Mouse (Mus musculus) liver, embryonic 12.5 days (tissue): ENCODE results near the gene Ncor2. TPM values are rescaled to one million over a fixed set of nuclear protein-coding genes. Genes with fewer than 3 reads are reported as not detected.
A peak's percentile ranks its signal among the peaks of the same experiment; 100 is the strongest.

Experiments used
- ATAC-seq: fragments of 200-750 bp; cut with Nextera tagmentation; 2 replicates; pipeline ENCODE4 v1.8.0; 2017; ENCODE audit warnings: moderate number of reproducible peaks, mild to moderate bottlenecking, moderate library complexity
- H3K27ac ChIP-seq: fragments of 300-500 bp; sonication (generic); 2 replicates; pipeline ENCODE4 v1.5.1; 2016; ENCODE audit warnings: mild to moderate bottlenecking
- H3K27me3 ChIP-seq: fragments of 300-500 bp; sonication (generic); replicated peaks from 2 replicates; pipeline ENCODE4 v1.6.1; 2016; ENCODE audit warnings: mild to moderate bottlenecking, moderate library complexity
- H3K36me3 ChIP-seq: fragments of 300-500 bp; sonication (generic); 2 replicates; pipeline ENCODE4 v1.6.1; 2016; ENCODE audit warnings: mild to moderate bottlenecking, moderate library complexity
- H3K4me1 ChIP-seq: fragments of 300-500 bp; sonication (generic); 2 replicates; pipeline ENCODE4 v1.6.1; 2016
- H3K4me2 ChIP-seq: fragments of 300-500 bp; sonication (generic); 2 replicates; pipeline ENCODE4 v1.6.1; 2016; ENCODE audit warnings: mild to moderate bottlenecking, moderate library complexity
- H3K4me3 ChIP-seq: fragments of 300-500 bp; sonication (generic); 2 replicates; pipeline ENCODE4 v1.5.1; 2016; ENCODE audit warnings: mild to moderate bottlenecking, moderate library complexity
- H3K9ac ChIP-seq: fragments of 300-500 bp; sonication (generic); 2 replicates; pipeline ENCODE4 v1.6.1; 2016; ENCODE audit warnings: mild to moderate bottlenecking, moderate library complexity
- H3K9me3 ChIP-seq: fragments of 300-500 bp; sonication (generic); replicated peaks from 2 replicates; pipeline ENCODE4 v1.6.1; 2016; ENCODE audit warnings: mild to moderate bottlenecking, moderate library complexity
- WGBS: fragments of 180-500 bp; shearing (Covaris S2); methylation state at CpG from one replicate; pipeline ENCODE4 v1.1.7; 2016; ENCODE audit not compliant: insufficient replicate concordance; 5-methylcytosine and 5-hydroxymethylcytosine counted together
- polyA plus RNA-seq: library from polyadenylated mRNA; unstranded; fragments of >200 nt; fragmentation: Nextera tagmentation; extraction: Ambion mirVana; gene quantifications from 2 replicates; pipeline ENCODE4 v1.2.1, GENCODE M21; 2016

The Ncor2 gene
- polyA plus RNA-seq, 1 experiment from 2014 or later: 10.0 TPM

DNA sequence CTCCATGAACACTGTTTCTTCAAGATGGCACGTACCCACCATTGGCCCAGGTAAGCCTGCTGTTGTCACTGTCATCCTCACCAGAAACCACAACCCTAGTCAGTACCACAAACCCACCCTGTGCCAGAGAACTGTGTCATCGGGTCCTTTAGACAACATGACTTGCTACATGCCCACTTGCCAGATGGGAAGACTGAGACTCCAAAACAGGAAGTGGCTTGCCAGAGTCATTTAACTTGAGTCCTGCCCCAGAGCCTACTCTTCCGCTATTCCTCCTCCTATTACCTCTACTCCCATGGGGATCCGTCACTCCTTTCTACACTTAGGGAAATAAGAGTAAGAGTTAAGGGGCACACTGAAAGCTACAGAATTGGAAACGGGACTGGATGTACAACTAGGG lies 39.4 kb downstream of the Ncor2 start:
- H3K9me3 ChIP-seq: no peaks in the 10 kb centered on the region
- WGBS: 79% methylated on average over 5 of the region's 5 CpGs
- peak overlapping the region; percentile 75 for H3K27ac ChIP-seq
- H3K9ac ChIP-seq: no peak overlapping the region
- H3K4me2 ChIP-seq: no peak overlapping the region
- no peaks in the 10 kb centered on the region for H3K36me3 ChIP-seq
- H3K4me1 ChIP-seq: peaks cover 78% of the 10 kb centered on the region
- no peaks in the 10 kb centered on the region for H3K27me3 ChIP-seq
- ATAC-seq: no peak
- H3K4me3 ChIP-seq: no peak overlapping the region

DNA sequence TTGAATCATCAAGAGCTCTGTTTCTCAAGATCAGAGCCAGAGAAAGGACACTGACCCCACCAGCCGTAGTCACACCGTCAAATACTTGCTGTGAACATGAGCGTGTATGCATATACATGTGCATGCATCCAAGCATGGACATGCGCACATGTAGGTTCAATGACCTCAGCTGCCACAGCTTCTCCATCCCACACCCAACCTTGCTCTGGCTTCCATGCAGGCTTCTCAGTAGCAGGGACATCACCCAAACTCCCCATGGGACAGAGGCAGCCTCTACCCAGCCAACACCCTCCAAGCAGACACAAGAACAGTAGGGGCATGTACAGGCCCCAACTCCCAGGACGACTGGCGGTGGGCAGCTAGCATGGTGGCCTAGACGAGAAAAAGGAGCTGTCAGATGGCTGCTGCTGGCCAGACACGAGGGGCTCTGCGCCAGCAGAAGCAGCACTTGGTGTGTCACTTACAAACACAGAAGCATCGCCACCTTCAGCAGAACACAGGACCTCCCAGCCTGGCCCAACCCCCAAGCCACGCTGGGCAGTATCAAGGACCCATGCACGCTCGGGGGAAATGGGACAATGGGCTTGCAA lies 40.1 kb downstream of the Ncor2 start:
- no peak for ATAC-seq
- Histone ChIP-seq H3K4me2 (no peak overlapping the region), H3K9ac (no peak overlapping the region), H3K4me1 (peaks cover 82% of the 10 kb centered on the region), H3K9me3 (no peaks in the 10 kb centered on the region), H3K27ac (no peak overlapping the region), H3K4me3 (no peak overlapping the region), H3K27me3 (no peaks in the 10 kb centered on the region), H3K36me3 (no peaks in the 10 kb centered on the region)
- 84% methylated on average over 13 of the region's 13 CpGs for WGBS

DNA sequence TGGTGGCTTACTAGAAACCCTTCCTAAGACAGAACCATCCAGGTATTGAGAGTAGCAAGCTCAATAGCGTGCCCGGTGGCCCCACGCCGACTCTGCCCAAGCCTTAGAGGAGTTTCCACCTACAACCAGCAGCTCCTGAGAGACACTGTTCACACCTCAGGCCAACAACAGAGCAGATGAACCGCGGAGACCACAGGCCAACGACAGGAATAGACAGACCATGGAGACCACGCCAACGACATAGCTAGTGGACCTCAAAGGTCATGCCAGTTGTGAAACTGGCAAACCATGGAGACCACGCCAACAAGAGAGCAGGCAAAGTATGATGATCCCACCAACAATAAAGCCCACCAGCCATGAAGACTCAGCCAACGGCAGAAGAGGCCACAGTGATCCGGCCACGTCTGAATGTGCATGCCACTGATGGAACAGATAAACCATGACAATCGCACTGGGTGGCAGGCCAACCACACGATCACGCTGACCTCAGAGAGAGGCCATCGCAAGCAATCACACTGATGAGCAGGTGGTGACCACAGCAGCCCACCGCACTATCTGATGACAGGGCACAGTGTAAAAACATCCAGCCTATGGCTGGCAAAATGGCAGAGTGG lies 41.2 kb downstream of the Ncor2 start:
- no peaks in the 10 kb centered on the region for H3K27me3 ChIP-seq
- no peaks in the 10 kb centered on the region for H3K36me3 ChIP-seq
- 68% methylated on average over 18 of the region's 18 CpGs for WGBS
- no peak overlapping the region for H3K27ac ChIP-seq
- no peak overlapping the region for H3K9ac ChIP-seq
- no peak overlapping the region for H3K4me2 ChIP-seq
- H3K9me3 ChIP-seq: no peaks in the 10 kb centered on the region
- H3K4me3 ChIP-seq: no peak overlapping the region
- H3K4me1 ChIP-seq: peaks cover 73% of the 10 kb centered on the region
- no peak for ATAC-seq

DNA sequence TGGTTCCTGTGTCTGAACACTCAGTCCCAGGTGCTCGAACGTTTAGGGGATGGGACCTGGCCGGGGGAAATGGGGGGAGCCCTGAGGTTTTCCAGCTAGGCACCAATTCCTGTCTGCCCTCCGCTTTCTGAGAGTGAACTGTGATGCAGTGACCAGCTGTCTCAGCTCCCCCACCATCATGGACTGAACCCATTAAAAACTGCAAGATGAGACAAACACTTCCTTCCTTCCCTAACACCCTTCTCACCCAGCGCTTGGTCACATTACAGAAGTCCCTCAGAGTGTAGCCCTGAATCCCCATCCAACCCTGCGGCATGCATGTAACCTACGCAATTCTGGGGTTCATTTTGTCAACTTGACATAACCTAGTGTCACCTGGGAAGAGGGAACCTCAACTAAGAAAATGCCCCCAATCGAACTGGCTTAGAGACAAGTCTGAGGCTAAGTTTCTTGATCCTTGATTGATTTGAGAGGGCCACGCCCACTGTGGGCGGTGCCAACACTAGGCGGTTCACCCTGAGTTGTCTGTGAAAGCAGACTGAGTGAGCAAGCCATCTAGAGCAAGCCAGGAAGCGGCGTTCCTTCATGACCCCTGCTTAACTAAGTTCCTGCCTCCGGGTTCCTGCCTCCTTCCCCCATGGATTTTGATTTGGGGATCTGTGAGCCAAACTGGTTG lies 41.9 kb downstream of the Ncor2 start:
- Histone ChIP-seq H3K4me1 (peaks cover 75% of the 10 kb centered on the region), H3K36me3 (no peaks in the 10 kb centered on the region), H3K9me3 (no peaks in the 10 kb centered on the region), H3K27me3 (no peaks in the 10 kb centered on the region), H3K9ac (no peak overlapping the region), H3K4me2 (no peak overlapping the region), H3K27ac (no peak overlapping the region), H3K4me3 (no peak overlapping the region)
- 31% methylated on average over 14 of the region's 14 CpGs for WGBS
- no peak for ATAC-seq

DNA sequence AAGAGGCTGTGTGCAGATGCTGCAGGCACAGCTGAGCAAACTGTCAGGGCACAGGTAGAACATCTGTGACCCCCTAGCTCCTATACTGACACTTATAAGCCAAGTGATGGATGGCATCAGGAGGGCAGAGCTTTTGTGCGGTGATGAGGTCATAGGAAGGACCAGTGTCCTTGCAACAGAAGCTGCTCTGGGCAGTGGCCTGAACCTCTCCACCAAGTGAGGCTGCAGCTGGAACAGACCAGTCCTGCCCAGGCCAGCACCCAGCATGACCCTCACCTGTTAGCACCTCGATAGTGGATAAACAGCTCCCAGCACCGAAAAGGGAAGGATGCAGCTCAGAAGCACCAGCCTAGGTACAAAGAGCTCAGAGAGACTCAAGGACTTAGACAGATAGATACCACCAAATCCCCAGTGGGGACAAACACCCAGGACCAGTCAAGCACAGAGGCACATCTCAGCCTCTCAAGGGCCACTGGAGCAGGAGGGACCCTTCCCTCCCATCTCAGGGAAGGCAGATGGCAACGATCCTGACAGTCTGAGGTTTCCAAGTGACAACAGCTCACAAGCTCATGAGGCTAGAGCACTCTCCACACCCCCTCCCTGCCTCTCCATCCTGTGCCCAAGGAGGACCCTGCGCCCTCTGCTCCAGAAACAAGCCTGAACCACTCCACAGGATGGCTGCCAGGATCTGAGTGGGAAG lies 42.6 kb downstream of the Ncor2 start:
- H3K4me1 ChIP-seq: peaks cover 75% of the 10 kb centered on the region
- H3K36me3 ChIP-seq: no peaks in the 10 kb centered on the region
- WGBS: 64% methylated on average over 5 of the region's 5 CpGs
- H3K27me3 ChIP-seq: no peaks in the 10 kb centered on the region
- H3K27ac ChIP-seq: no peak overlapping the region
- H3K4me2 ChIP-seq: no peak overlapping the region
- H3K9me3 ChIP-seq: no peaks in the 10 kb centered on the region
- H3K9ac ChIP-seq: no peak overlapping the region
- H3K4me3 ChIP-seq: no peak overlapping the region
- ATAC-seq: no peak

DNA sequence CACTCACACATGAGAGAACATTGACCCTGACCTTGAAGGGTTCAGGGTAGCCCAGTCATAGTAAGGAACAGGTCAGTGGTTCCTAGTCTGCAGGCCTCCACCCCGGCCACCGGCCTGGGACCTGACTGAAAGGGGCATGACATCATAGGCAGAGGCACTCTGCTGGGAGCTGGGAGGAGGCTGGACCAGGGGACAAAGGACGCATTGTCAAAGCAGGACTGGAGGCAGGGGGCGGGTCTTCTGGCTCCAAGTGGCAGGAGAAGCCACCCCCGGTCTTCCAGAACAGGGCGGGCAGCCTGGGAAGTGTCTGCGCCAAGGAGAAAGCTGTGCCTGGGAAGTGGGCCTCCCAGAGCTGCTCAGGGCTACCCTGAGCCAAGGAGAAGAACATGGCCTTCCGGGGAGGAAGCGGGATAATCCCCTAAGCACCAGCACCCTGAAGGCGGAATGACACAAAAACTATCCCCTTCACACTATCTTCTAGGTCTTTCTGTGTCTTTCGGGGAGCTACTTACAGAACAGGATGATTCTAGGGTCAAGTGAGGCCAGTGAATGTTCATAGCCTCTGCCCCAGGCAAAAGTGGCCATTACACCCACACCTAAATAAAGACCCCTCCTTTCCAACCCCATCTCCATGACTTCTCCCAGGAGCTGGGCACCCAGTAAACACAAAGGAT lies 44.1 kb downstream of the Ncor2 start:
- H3K27me3 ChIP-seq: no peaks in the 10 kb centered on the region
- H3K36me3 ChIP-seq: no peaks in the 10 kb centered on the region
- H3K4me3 ChIP-seq: no peak overlapping the region
- ATAC-seq: peak; percentile 44
- no peak overlapping the region for H3K4me2 ChIP-seq
- H3K4me1 ChIP-seq: peaks cover 75% of the 10 kb centered on the region
- H3K27ac ChIP-seq: no peak overlapping the region
- no peak overlapping the region for H3K9ac ChIP-seq
- H3K9me3 ChIP-seq: no peaks in the 10 kb centered on the region
- 45% methylated on average over 11 of the region's 11 CpGs for WGBS

DNA sequence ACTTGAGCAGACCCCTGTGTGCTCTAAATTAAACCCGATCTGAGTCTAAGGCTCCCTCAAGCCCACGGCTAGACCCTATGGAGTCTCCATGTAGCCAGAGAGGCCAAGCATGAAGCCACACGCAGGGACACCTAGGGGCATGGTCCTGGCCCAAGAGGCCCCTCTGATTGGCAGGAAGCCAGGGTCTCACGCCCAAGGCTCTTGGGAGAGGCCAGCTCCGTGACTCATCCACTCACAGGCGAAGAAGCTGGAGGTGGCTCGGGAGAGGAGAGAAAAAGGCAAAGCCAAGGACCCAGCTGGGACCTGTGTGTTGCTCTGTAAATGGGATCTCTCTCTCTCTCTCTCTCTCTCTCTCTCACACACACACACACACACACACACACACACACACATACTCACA lies 44.6 kb downstream of the Ncor2 start:
- no peak overlapping the region for H3K4me3 ChIP-seq
- no peaks in the 10 kb centered on the region for H3K9me3 ChIP-seq
- no peak overlapping the region for H3K27ac ChIP-seq
- 57% methylated on average over 7 of the region's 7 CpGs for WGBS
- ATAC-seq: no peak
- peaks cover 77% of the 10 kb centered on the region for H3K4me1 ChIP-seq
- no peak overlapping the region for H3K9ac ChIP-seq
- H3K4me2 ChIP-seq: no peak overlapping the region
- no peaks in the 10 kb centered on the region for H3K27me3 ChIP-seq
- H3K36me3 ChIP-seq: no peaks in the 10 kb centered on the region

DNA sequence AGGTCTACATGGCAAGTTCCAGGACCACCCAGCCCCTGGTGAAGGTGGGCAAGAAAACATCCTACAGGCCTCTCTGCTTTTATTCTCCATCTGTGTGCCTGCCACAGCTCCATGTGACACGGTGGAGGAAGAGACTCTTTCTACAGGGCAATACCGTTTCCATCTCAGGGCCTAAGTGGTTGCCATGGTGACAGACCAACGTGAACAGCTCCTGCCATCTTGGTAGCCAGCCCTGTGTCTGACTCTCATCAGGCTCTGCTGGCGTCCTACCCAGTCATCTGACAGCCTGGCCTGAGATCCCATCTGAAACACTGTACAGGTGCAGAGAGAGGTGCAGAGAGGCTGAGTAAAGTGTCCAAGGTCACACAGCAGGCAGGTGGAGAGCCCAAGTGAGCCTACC lies 45.4 kb downstream of the Ncor2 start:
- no peak overlapping the region for H3K4me2 ChIP-seq
- no peak for ATAC-seq
- no peaks in the 10 kb centered on the region for H3K36me3 ChIP-seq
- WGBS: 64% methylated on average over 4 of the region's 4 CpGs
- H3K9ac ChIP-seq: no peak overlapping the region
- H3K27ac ChIP-seq: no peak overlapping the region
- no peak overlapping the region for H3K4me3 ChIP-seq
- peaks cover 77% of the 10 kb centered on the region for H3K4me1 ChIP-seq
- no peaks in the 10 kb centered on the region for H3K9me3 ChIP-seq
- H3K27me3 ChIP-seq: no peaks in the 10 kb centered on the region

DNA sequence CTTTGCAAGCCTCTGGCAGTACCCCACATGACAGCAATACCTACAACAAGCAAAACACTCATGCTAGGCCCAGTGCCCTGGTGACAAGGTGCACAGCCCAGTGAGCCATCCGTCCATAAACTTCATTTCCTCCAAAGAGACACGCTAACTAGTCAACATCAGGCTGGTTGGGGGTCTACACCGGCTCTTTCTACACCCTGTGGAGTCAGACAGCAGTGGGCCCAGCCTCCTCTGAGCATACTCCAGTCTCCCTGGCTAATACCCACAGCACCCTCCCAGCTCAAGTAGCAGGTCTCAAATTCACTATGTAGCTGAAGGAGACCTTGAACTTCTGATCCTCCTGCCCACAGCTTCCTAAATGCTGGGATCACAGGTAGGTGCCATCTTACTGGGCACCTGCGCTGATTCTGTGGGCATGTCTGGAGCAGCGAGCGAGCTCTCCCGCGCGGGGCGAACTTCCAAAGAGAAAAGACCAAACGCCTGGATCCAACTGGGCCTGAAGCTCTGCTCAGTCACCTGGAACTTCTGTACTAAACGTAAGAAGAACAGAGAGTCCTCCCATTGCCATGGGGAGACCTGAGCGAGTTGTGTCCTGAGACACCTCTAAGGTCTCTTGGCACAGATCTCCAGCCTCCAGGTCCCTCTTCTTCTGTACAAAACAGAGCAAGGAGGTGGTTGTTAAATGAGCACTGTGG lies 46.3 kb downstream of the Ncor2 start:
- Histone ChIP-seq H3K4me3 (no peak overlapping the region), H3K4me2 (no peak overlapping the region), H3K27me3 (no peaks in the 10 kb centered on the region), H3K36me3 (no peaks in the 10 kb centered on the region), H3K4me1 (peaks cover 75% of the 10 kb centered on the region), H3K27ac (no peak overlapping the region), H3K9ac (no peak overlapping the region), H3K9me3 (no peaks in the 10 kb centered on the region)
- no peak for ATAC-seq
- whole genome bisulfite sequencing: 85% methylated on average over 13 of the region's 13 CpGs

DNA sequence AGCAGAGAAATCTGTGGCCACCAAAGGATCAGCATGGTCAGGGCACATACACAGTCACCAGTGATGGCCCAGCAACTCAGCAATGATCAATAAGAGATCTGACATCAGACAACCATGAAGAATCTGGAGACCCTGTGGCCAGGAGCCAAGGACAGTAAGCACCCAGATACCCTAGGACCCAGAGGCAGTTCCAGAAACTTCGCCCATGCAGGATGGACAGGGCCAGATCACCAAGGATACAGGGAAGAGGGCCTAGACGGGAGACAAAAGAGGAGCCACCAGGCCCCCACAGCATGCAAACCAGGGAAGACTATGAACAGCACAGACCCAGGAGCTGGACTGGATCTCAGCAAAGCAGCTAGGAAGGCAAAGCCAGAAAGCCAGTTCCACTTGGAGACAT lies 47.0 kb downstream of the Ncor2 start:
- peaks cover 72% of the 10 kb centered on the region for H3K4me1 ChIP-seq

DNA sequence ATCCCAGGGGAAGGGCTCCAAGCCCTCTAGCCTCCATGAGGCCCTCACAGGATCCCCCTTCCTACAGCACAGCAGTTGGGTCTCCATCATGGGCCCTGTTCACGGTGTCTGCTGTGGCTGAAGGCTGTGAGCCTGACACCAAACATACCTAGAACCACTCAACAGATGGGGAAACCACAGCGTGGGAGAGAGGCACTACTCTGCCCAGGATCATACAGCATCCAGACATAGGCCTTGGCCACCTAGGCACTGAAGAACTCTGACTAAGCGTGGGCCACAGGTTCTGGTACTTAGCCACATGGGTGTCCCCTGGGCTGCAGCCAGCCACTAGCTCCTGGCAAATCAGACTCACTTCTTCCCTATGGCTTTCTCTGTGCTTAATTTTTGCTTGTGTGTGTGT lies 48.6 kb downstream of the Ncor2 start:
- WGBS: 72% methylated on average over 3 of the region's 3 CpGs
- H3K9me3 ChIP-seq: no peaks in the 10 kb centered on the region
- no peak for ATAC-seq
- no peak overlapping the region for H3K4me2 ChIP-seq
- no peak overlapping the region for H3K27ac ChIP-seq
- no peaks in the 10 kb centered on the region for H3K27me3 ChIP-seq
- peaks cover 70% of the 10 kb centered on the region for H3K4me1 ChIP-seq
- H3K4me3 ChIP-seq: no peak overlapping the region
- no peaks in the 10 kb centered on the region for H3K36me3 ChIP-seq
- no peak overlapping the region for H3K9ac ChIP-seq

More for the DNA sequence above, 47.0 kb downstream of the Ncor2 start:
- Histone ChIP-seq H3K27ac (no peak overlapping the region), H3K9me3 (no peaks in the 10 kb centered on the region), H3K4me3 (no peak overlapping the region), H3K36me3 (no peaks in the 10 kb centered on the region), H3K27me3 (no peaks in the 10 kb centered on the region), H3K9ac (no peak overlapping the region), H3K4me2 (no peak overlapping the region)
- WGBS: 88% methylated on average over 2 of the region's 2 CpGs
- no peak for ATAC-seq
